Mouse (Mus musculus) limb, embryonic 15.5 days (tissue): Measurements from ENCODE around the gene Coro2b. TPM values are rescaled to one million over a fixed set of nuclear protein-coding genes. Genes with fewer than 3 reads are reported as not detected.

Source experiments
- ATAC-seq: fragments of 200-750 bp; cut with Nextera tagmentation; 2 replicates; pipeline ENCODE4 v1.8.0; 2017; ENCODE audit warnings: low read depth, moderate TSS enrichment; ENCODE audit not compliant: insufficient number of reproducible peaks, low FRiP score, low TSS enrichment
- H3K27ac ChIP-seq: fragments of 300-500 bp; sonication (generic); 2 replicates; pipeline ENCODE4 v1.5.1; 2015; ENCODE audit warnings: moderate library complexity, mild to moderate bottlenecking, inconsistent platforms
- H3K27me3 ChIP-seq: fragments of 300-500 bp; sonication (generic); 2 replicates; pipeline ENCODE4 v1.6.1; 2015; ENCODE audit warnings: inconsistent platforms
- H3K36me3 ChIP-seq: fragments of 300-500 bp; sonication (generic); 2 replicates; pipeline ENCODE4 v1.6.1; 2015; ENCODE audit warnings: inconsistent platforms
- H3K4me1 ChIP-seq: fragments of 300-500 bp; sonication (generic); 2 replicates; pipeline ENCODE4 v1.6.1; 2015; ENCODE audit warnings: inconsistent platforms
- H3K4me2 ChIP-seq: fragments of 300-500 bp; sonication (generic); 2 replicates; pipeline ENCODE4 v1.6.1; 2015; ENCODE audit warnings: mild to moderate bottlenecking, inconsistent platforms
- H3K4me3 ChIP-seq: fragments of 300-500 bp; sonication (generic); 2 replicates; pipeline ENCODE4 v1.5.1; 2015; ENCODE audit warnings: mild to moderate bottlenecking, inconsistent platforms
- H3K9ac ChIP-seq: fragments of 300-500 bp; sonication (generic); 2 replicates; pipeline ENCODE4 v1.6.1; 2015; ENCODE audit warnings: inconsistent platforms
- H3K9me3 ChIP-seq: fragments of 300-500 bp; sonication (generic); 2 replicates; pipeline ENCODE4 v1.6.1; 2016; ENCODE audit warnings: inconsistent platforms
- WGBS: fragments of 180-500 bp; shearing (Covaris S2); methylation state at CpG from one replicate; pipeline ENCODE4 v1.1.7; 2015; 5-methylcytosine and 5-hydroxymethylcytosine counted together
- polyA plus RNA-seq: library from polyadenylated mRNA; unstranded; fragments of >200 nt; fragmentation: Nextera tagmentation; extraction: Ambion mirVana; gene quantifications from 2 replicates; pipeline ENCODE4 v1.2.1, GENCODE M21; 2015

The Coro2b gene
- polyA plus RNA-seq, 1 experiment from 2014 or later, result 9.4 TPM

- no peak overlapping the region for H3K4me2 ChIP-seq
- no peak overlapping the region for H3K27ac ChIP-seq
- no peak overlapping the region for H3K4me3 ChIP-seq
- no peak for ATAC-seq
- peaks cover 10% of the 10 kb centered on the region; the same call in 1 of the 2 replicates for H3K4me1 ChIP-seq
- WGBS, result 65% methylated on average over 3 of the region's 3 CpGs
- H3K9me3 ChIP-seq, result no peaks in the 10 kb centered on the region
- H3K36me3 ChIP-seq, result no peaks in the 10 kb centered on the region
- H3K27me3 ChIP-seq, result no peaks in the 10 kb centered on the region
- no peak overlapping the region for H3K9ac ChIP-seq
Observed at GRCm38 (mm10) chr9:62491104-62491503, 45.7 kb downstream of the Coro2b start.

GRCm38 (mm10) chr9:62484107-62484506, 52.7 kb downstream of the Coro2b start:
- 36% methylated on average over 4 of the region's 4 CpGs for WGBS
- no peak overlapping the region for H3K27ac ChIP-seq
- no peak for ATAC-seq

DNA sequence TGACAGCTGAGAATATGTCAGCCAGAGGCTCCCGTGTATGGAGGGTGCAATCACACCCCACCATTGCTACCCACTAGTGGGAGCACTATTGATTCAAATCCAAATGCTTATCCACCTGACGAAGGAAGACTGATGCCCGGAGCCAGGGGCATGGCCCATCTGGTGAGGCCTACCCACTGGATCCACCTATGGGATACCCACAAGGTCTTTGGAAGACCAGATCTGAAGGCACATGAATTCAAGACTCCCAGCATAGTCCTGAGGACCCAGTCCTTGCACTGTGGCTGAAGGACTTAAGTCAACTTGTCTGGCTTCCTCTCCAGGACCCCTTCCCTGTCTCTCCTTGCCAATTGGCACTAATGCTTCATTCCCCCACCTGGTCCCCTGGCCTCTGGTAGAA, 54.1 kb downstream of the Coro2b start:
- no peak overlapping the region for H3K27ac ChIP-seq
- H3K4me2 ChIP-seq, result no peak overlapping the region
- 77% methylated on average over 3 of the region's 3 CpGs for WGBS

More at GRCm38 (mm10) chr9:62484107-62484506, 52.7 kb downstream of the Coro2b start:
- H3K9me3 ChIP-seq, result no peaks in the 10 kb centered on the region
- no peak overlapping the region for H3K4me2 ChIP-seq
- H3K36me3 ChIP-seq, result no peaks in the 10 kb centered on the region
- H3K4me3 ChIP-seq, result no peak overlapping the region
- H3K27me3 ChIP-seq, result no peaks in the 10 kb centered on the region
- peaks cover 11% of the 10 kb centered on the region; the same call in 1 of the 2 replicates for H3K4me1 ChIP-seq
- H3K9ac ChIP-seq, result no peak overlapping the region

DNA sequence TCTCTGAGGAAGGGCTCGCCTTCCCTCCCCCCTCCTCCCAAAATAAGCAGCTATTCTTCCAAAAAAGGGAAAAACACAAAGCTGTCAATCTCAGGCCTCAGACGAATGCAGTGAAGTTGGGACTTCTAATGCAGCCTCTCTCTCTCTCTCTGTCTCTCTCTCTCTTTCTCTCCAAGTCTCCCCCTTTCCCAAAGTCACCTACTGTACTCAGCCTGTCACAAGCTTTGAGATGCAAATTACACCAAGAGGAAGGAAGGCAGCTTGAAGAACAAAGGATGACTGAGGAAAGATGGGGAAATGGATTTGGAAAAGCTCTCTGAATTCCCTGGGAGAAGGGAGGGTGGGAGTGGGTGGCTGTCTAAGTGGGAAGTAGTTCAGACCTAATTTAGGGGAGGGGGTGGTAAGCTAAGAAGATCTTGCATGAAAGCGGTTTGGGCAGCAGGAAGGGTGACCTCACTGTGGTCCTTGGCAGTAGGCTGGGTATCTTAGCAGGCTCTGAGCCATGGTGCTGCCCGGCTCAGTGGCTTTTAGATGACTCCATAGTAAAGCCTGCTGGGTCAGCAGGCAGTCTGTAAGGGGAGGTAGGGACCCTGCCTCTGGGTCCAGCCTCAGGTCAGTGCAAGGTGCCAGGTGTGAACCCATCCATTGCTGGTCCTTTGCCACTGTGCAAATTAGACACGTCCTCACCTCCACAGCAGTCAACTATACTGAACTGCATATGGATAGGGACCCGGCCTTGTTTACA, 55.8 kb downstream of the Coro2b start:
- no peak overlapping the region for H3K9ac ChIP-seq
- ATAC-seq, result no peak
- H3K4me2 ChIP-seq, result no peak overlapping the region
- 58% methylated on average over 6 of the region's 6 CpGs for WGBS
- H3K27me3 ChIP-seq, result no peaks in the 10 kb centered on the region
- H3K9me3 ChIP-seq, result no peaks in the 10 kb centered on the region
- H3K36me3 ChIP-seq, result no peaks in the 10 kb centered on the region
- no peak overlapping the region for H3K27ac ChIP-seq
- H3K4me3 ChIP-seq, result no peak overlapping the region
- peaks cover 11% of the 10 kb centered on the region for H3K4me1 ChIP-seq

More for the DNA sequence above, 54.1 kb downstream of the Coro2b start:
- H3K27me3 ChIP-seq, result no peaks in the 10 kb centered on the region
- ATAC-seq, result no peak
- H3K4me3 ChIP-seq, result no peak overlapping the region
- no peaks in the 10 kb centered on the region for H3K9me3 ChIP-seq
- no peak overlapping the region for H3K9ac ChIP-seq
- H3K4me1 ChIP-seq, result peaks cover 4% of the 10 kb centered on the region; the same call in 1 of the 2 replicates
- no peaks in the 10 kb centered on the region for H3K36me3 ChIP-seq

DNA sequence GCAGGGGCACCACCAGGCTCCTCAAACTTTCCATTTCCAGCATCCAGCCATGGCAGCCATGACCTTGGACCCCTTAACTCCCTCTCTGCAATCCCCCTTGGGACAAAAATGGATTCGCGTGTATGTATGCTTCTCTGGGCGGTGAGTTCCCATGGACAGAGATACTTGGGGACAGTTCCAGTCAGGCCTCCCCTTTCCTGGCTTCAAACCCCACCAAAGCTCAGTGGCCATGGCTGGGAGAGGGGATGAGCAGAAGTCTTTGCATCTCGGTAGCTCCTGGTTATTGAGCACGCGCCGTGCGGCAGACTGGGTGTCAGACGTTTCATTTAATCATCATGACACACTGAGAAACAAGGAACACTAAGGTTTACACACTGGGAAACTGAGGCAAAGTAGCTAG, 56.7 kb downstream of the Coro2b start:
- H3K4me2 ChIP-seq, result no peak overlapping the region
- H3K9me3 ChIP-seq, result no peaks in the 10 kb centered on the region
- 85% methylated on average over 9 of the region's 9 CpGs for WGBS
- peaks cover 11% of the 10 kb centered on the region for H3K4me1 ChIP-seq
- no peak overlapping the region for H3K9ac ChIP-seq
- no peaks in the 10 kb centered on the region for H3K27me3 ChIP-seq
- no peak overlapping the region for H3K27ac ChIP-seq
- no peak overlapping the region for H3K4me3 ChIP-seq
- H3K36me3 ChIP-seq, result no peaks in the 10 kb centered on the region
- ATAC-seq, result no peak

DNA sequence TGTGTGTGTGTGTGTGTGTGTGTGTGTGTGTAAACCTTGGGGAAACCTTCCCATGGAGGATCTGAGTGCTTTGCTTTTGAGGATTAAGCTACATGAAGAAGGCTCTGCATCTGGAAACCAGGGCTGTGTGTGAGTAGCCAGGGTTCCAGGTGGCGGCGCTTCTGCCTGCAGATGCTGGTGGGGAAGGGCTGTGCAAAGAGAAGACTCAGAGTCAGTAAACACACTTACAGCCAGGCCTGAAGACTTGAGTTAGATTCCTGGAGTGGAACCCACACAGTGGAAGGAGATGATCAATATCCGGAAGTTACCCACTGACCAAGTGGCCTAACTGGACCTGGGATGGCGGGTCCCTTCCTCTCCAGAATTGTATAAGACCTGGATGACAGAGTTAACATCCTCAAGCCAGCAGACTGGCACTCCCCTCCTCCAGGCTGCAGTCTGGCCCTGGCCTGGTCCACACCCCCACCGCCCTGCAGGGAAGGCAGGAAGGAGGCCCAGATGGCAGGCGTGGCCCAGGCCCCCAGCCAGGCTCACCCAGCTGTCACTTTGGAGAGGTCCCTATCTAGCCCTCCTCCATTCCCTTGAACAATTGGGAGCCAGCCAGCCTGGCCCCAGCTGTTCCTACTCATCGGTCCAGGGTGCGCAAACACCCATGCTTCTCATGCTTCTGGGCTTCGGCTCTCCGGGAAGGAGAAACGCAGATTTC, 59.9 kb downstream of the Coro2b start:
- Histone ChIP-seq H3K36me3 (no peaks in the 10 kb centered on the region), H3K4me3 (no peak overlapping the region), H3K4me2 (no peak overlapping the region), H3K9ac (no peak overlapping the region), H3K4me1 (peaks cover 16% of the 10 kb centered on the region), H3K27ac (peak overlapping the region; percentile 58), H3K9me3 (no peaks in the 10 kb centered on the region), H3K27me3 (no peaks in the 10 kb centered on the region)
- 53% methylated on average over 11 of the region's 11 CpGs for WGBS
- ATAC-seq, result peak; percentile 74

DNA sequence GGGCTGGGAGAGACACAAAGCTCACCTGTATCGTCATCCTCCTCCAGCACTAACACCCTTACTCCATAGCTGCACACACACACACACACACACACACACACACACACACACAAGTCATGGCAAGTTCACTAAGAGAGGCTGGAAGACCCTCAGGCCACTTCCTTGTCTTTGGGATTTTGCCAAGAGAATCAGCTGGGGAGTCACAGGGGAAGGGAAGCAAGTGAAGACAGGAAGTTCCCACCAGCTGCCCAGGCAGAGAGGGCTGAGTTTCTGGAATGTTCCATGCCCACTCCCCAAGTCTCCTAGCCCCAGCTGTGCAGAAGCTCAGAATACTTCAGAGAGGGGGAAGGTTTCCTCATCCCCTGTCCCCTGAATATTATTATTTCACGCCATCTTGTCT, 62.6 kb downstream of the Coro2b start:
- no peak for ATAC-seq
- Histone ChIP-seq H3K27ac (peak overlapping the region; percentile 9; the same call in 1 of the 2 replicates), H3K36me3 (no peaks in the 10 kb centered on the region), H3K27me3 (no peaks in the 10 kb centered on the region), H3K4me1 (peaks cover 16% of the 10 kb centered on the region), H3K9me3 (no peaks in the 10 kb centered on the region), H3K4me2 (no peak overlapping the region), H3K4me3 (no peak overlapping the region), H3K9ac (no peak overlapping the region)
- 63% methylated on average over 2 of the region's 2 CpGs for WGBS

- no peak overlapping the region for H3K4me2 ChIP-seq
- no peak overlapping the region for H3K9ac ChIP-seq
- no peak for ATAC-seq
- H3K4me1 ChIP-seq, result peaks cover 12% of the 10 kb centered on the region
- H3K27ac ChIP-seq, result no peak overlapping the region
- H3K4me3 ChIP-seq, result no peak overlapping the region
- H3K9me3 ChIP-seq, result no peaks in the 10 kb centered on the region
- no peaks in the 10 kb centered on the region for H3K36me3 ChIP-seq
- WGBS, result 89% methylated on average over 14 of the region's 14 CpGs
- no peaks in the 10 kb centered on the region for H3K27me3 ChIP-seq
Observed at GRCm38 (mm10) chr9:62471541-62472189, 65.2 kb downstream of the Coro2b start.

- H3K9ac ChIP-seq, result no peak overlapping the region
- peaks cover 12% of the 10 kb centered on the region for H3K4me1 ChIP-seq
- no peak for ATAC-seq
- no peaks in the 10 kb centered on the region for H3K9me3 ChIP-seq
- no peak overlapping the region for H3K27ac ChIP-seq
- no peaks in the 10 kb centered on the region for H3K27me3 ChIP-seq
- H3K4me2 ChIP-seq, result no peak overlapping the region
- WGBS, result 87% methylated on average over 14 of the region's 14 CpGs
- H3K4me3 ChIP-seq, result no peak overlapping the region
- H3K36me3 ChIP-seq, result no peaks in the 10 kb centered on the region
Observed at GRCm38 (mm10) chr9:62471041-62471440, 65.8 kb downstream of the Coro2b start.

DNA sequence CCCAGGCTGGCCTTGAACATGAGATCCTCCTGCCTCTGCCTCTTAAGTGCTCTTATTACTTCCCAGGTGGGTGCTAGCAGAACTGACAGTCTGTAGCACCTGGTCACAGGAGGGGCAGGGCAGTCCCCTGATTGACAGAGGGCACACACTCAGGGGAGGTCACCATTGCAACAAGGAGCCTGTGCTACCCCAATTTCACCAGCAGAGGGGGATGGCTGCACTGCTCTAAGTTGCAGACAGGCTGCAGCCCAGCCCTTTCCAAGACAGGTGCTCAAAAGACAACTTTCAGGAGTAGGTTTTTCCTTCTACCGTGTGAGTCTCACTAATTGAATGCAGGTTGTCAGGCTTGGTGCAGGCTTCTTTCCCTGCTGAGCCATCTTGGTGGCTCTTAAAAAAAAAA, 66.4 kb downstream of the Coro2b start:
- no peak for ATAC-seq
- Histone ChIP-seq H3K4me2 (no peak overlapping the region), H3K27ac (no peak overlapping the region), H3K36me3 (no peaks in the 10 kb centered on the region), H3K4me3 (no peak overlapping the region), H3K4me1 (peaks cover 12% of the 10 kb centered on the region), H3K9me3 (no peaks in the 10 kb centered on the region), H3K9ac (no peak overlapping the region), H3K27me3 (no peaks in the 10 kb centered on the region)
- WGBS, result 0% methylated on average over 1 of the region's 1 CpGs

DNA sequence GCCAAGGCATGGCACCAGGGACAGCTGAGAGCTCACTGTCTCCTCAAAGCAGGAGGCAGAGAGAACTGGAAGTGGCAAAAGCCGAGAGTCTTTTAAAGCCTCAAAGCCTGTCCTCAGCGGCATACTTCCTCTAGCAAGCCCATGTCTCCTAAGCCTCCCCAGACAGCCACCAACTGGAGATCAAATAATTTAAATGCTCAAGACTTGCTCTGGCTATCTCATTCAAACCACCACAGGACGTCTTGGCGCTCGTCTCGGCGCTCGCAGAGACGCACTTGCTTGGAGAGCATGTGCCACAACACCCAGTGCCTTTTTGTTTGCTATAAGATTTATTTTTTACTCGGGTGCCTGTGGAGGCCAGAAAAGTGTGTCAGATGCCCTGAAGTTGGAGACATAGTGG, 67.1 kb downstream of the Coro2b start:
- no peak for ATAC-seq
- Histone ChIP-seq H3K27ac (no peak overlapping the region), H3K4me2 (no peak overlapping the region), H3K4me1 (peaks cover 12% of the 10 kb centered on the region), H3K4me3 (no peak overlapping the region), H3K27me3 (no peaks in the 10 kb centered on the region), H3K9me3 (no peaks in the 10 kb centered on the region), H3K9ac (no peak overlapping the region), H3K36me3 (no peaks in the 10 kb centered on the region)
- 79% methylated on average over 10 of the region's 10 CpGs for WGBS

DNA sequence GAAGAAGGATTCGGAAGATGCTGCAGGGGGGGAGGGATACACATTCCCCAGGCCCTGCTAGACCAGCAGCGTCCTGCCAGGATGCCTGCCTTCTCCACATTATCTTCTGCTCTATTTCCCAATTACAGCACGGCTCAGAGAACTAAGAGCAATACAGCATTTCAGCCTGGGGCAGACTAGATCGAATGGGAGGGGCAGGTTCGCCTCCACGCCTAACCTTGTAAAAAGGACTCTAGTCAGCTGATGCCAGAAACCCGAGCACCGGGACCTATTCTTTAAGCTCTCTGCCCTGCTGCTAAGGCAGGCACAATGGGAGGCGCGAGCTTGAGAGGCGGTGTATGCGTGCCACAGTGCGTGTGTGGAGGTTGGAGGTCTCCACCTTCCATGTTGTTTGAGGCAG, 67.7 kb downstream of the Coro2b start:
- H3K9me3 ChIP-seq, result no peaks in the 10 kb centered on the region
- no peak overlapping the region for H3K27ac ChIP-seq
- no peak overlapping the region for H3K9ac ChIP-seq
- peaks cover 8% of the 10 kb centered on the region; the same call in 1 of the 2 replicates for H3K4me1 ChIP-seq
- 53% methylated on average over 13 of the region's 13 CpGs for WGBS
- H3K36me3 ChIP-seq, result no peaks in the 10 kb centered on the region
- no peak for ATAC-seq
- no peak overlapping the region for H3K4me3 ChIP-seq
- no peaks in the 10 kb centered on the region for H3K27me3 ChIP-seq
- H3K4me2 ChIP-seq, result no peak overlapping the region
